Mouse (Mus musculus): Measurements from ENCODE around the gene Krt20. TPM values are rescaled to one million over a fixed set of nuclear protein-coding genes. Genes with fewer than 3 reads are reported as not detected.
A peak's percentile ranks its signal among the peaks of the same experiment; 100 is the strongest.

The Krt20 gene
- total RNA-seq (2021), result under 1 TPM in 1 of 2 experiments, not detected in 1; 0.14 TPM
- long read RNA-seq, experiment 1, result 0 reads
- long read RNA-seq, experiment 2, result 0 reads

DNA sequence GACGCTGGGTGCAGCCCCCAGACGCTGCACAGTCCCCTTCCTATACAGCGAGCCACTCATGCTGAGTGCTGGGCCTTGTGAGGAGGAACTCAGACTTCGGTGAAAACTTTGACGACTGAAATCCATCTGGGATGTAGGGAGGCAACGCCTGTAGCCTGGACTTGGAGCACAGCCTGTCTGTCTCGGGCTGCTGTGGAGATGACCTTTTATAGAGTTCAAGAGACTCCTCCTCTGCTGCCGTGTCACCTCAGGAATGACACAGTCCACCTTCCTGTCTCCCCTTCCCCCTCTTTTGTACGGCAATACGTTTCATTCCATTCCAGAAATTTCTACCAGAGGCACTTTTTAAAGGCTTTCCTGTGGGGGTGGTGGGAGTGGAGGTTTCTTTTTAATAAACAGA lies at the start of gene Krt20:
Krt20 (minus strand) TSS at position 179 of the 400 bp plus-strand sequence.
- DNase-seq (ENCODE audit: low spot score), result no peak

DNA sequence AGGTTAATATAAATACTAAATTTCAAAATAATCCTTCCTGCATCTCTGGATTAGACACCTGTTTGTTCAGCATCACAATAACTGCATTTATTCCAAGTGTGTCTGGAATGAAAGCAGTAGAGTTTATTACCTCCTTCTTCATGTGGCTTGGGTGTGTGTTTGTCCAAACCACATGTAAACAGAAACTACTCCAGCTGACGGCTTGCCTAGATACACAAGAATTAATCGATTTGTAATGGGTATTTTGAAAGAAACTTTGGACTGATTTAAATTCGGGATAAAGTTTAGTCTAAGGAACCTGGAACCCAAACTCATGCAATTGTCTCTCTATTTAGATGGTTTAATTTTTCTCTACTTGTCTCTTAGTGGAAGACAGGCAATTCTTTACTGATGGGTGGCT lies 37.0 kb upstream of the Krt20 start:
- DNase-seq (ENCODE audit: low spot score), result no peak

DNA sequence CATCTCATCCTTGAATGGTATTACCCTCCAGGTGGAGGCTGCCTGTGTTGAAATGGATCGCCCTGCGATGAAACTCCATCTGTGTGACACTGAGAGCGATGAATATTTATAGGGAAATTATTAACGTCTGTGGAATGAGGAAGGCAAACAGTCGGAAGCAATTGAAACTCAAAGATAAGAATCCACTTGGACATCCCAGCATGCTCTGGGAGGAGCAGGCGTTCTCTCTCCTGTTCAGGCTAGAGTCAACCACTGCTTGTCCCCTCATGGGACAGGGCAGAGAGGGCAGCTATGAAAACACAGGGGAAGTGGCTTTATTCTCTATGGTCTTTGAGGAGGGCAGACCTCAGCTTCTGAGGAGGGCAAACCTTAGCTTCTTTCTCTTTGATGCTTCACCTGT lies 35.5 kb upstream of the Krt20 start:
- DNase-seq (ENCODE audit: low spot score), result no peak

DNA sequence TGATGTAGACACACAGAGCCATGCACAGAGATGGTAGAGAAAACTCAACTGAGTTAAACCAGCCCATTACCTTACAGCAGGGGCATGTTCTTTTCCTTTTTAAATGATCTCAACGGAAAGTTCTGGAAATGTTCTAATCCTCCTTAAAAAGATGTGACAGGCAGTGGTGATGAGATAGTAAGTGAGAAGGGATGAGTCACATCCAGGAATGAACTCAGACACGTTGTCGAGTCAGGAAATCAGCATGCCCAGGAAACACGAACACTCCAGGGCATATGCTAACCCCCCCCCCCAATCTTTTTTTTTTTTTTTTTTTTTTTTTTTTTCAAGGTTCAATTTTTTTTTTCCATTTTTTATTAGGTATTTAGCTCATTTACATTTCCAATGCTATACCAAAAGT lies 34.5 kb upstream of the Krt20 start:
- DNase-seq (ENCODE audit: low spot score), result no peak

DNA sequence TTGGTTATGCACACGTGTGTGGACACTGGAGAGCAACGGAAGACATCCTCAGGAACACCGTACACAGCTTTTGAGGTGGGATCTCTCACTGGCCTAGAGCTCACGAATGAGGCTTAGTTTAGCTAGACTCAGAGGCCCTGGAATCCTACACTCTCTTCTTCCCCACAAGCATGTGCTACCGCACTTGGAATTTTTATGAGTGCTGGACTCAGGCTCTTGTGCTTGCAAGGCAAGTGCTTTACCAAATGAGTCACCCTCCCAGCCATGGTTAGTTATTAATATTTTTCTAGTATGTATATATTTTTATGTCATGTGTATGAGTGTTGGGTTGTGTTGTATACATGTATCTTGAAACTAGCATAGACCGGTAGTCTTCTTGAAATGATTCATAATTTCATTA lies 34.0 kb upstream of the Krt20 start:
- DNase-seq (ENCODE audit: low spot score), result no peak

DNA sequence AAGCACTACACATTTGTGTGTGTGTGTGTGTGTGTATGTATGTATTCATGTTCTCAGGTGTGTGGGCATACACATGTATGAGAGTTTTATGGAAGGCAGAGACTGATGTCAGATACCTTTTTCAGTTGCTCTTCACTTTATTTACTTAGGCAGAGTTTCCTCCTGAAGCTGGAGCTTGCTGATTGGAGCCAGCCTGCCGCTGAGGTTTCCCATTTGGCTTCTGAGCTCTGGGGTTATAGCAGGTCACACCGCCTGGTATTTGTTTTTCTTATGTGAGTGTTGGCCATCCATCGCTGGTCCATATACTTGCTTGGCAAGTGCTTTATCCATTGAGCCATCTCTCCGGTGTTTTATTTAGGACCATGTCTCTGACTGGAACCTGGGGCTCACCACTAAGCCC lies 31.3 kb upstream of the Krt20 start:
- no peak for DNase-seq (ENCODE audit: low spot score)

DNA sequence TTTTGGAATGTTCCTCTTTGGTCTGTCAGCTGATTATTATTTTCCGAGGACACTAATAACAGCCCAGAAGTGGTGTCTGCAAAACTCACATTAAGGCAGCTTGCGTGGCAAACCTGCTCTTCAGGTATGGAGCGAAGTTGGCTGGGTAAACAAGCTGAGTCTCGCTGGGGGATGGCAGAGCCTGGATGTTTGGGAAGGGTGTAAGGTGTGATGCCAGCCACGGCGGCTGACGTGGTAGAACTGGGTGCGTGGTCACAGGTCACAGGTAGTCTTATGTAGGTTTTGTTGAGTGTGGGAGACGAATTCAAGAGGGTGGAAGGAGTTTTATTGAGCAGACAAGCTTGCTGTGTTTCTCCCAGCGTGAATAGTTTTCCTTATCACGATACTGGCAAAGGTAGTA lies 30.6 kb upstream of the Krt20 start:
- no peak for DNase-seq (ENCODE audit: low spot score)

DNA sequence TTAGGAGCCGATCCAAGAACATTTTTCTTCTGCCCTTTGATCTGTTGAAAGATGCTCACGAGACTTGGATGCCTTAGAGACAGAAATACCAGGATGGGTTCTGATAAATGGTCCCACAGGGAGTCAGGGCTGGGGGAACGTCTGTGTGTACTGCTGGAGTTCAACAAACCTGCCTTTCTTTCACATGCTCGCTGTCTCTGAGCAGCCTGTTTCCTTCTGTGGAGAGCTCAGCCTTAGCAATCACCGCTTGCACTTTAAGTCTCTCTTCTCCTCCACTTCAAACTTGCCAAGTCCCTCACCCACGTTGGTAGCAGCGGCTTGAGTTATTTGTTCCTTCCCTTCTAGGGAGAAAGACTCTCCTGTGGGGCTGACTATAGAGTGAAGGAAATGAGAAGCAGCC lies 28.4 kb upstream of the Krt20 start:
- DNase-seq (ENCODE audit: low spot score), result no peak

DNA sequence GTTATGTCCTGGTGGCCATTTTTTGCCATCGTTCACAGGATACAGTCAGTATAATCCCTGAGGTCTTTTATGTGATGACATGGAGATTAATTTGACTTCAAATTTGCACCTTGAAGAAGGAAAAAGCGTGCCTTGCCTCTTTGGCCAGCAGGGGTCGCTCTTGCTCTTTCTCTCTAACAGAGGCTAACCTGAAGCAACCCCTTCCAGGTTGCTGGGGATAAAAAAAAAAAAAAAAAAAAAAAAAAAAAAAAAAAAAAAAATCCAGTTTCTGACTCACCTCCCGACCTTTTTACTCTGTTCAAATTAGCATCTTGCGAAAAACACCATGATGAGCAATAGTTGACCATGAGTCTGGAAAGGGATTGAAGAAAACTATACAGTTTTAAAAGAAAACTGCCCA lies 26.9 kb upstream of the Krt20 start:
- DNase-seq (ENCODE audit: low spot score), result peak; percentile 57

DNA sequence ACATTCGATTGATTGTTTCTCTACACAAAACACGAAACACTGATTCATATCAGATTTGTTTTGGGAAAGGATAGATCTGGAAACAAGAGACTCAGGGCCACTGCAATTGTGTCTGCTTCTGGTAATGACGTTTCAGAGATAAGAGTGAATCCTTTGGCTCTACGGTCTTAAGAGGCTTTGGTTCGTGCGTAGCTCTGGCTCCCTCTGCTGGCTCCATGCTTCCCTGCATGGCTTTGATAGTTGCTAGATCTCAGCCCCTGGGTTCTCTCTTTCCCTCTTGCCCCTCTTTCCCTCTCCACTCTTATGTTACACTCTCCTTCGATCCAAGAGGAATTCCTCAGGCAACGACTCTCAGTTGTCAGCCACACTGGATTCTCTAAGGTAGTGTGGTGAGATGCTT lies 25.2 kb upstream of the Krt20 start:
- DNase-seq (ENCODE audit: low spot score), result peak; percentile 21

DNA sequence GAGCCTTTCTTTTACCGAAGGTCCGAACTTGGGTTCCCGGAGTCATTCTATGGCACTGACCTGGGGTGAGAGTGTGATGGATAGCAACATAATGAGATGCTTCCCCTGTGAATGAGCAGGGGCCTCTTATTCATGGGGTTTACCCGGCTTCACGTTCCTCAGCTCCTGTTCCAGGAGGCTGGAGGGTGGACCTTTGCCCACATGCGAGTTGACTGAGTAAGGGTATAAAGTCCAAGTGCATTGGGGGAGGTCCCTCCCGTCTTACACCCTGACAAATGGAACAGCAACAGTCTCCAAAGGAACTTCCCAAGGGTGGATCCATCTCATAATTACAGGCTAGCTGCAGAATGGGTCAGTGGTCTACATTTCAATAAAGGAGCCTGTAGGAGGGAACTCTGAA lies 23.8 kb upstream of the Krt20 start:
- DNase-seq (ENCODE audit: low spot score), result no peak

DNA sequence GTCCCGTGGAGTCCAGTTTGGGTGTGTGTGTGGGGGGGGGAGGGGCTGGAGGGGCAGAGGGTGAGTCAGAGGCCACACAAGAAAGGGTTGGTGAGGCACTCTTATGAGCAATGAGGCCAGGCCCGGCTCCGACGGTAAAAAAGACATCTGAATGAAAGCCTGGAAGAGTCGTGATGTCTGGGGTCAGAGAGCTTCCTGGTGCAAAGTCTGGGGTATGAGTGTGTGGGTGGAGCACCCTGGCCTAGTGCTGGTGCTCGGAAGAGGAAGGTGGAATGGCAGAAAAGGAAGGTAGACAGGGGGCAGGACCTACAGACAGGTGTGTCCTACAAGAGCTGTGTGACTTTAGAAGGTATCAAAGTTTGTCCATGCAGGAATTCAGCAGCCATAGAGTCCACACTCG lies 20.9 kb upstream of the Krt20 start:
- DNase-seq (ENCODE audit: low spot score), result no peak

DNA sequence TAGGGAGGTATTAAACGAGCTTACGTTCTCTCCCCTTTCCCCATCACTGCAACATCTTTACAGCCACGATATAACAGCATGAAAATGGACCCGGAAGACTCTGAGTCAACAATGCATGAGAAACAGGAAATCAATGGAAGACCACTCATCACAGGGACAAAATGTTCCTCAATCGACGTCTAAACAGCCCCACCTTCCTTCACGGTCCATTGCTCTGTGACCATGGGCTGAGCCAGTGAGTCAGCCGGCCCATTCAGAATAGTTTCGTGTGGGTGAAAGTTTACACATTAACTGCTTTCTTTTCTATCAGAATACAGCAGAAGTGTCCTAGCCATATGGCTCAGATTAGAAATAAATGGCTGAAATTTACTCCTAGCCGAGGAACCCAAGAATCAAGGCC lies 16.8 kb upstream of the Krt20 start:
- DNase-seq (ENCODE audit: low spot score), result no peak

DNA sequence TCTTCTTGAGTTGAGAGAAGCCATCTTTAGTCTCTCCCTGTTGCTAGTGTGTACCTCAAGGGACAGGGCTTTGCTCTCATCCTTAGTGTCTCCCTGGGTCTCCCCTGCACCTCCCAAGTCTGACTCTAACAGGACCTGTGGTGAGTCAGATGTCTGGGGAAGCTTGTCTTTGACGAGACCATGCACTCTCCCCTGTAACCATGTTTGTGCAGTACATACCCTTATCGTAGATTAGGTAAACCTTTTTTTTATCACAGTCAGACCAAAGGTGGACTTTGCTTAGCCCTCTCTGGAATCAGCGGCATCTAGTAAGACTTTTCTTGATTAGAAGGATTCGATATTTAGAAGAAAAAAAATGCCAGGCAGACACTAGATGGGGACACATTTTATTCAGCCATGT lies 16.1 kb upstream of the Krt20 start:
- DNase-seq (ENCODE audit: low spot score), result no peak

DNA sequence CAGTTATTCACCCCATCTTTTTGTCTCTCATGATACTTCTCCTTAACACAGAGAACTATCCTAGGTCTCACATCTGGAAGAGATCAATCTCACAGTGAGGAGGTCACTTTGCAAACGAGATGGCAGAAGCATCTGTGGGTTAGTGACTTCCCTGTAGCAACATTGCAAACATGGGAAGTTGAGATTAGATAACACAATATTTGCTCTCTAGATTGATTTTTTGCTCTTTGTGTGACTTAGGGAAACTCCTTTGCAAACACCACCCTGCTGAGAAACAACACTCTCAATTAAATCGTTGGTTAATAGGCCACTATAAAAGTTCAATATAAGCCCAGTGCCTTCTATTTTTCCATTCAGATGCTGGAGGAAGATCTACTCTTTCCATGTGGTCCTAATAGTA lies 10.8 kb upstream of the Krt20 start:
- no peak for DNase-seq (ENCODE audit: low spot score)

DNA sequence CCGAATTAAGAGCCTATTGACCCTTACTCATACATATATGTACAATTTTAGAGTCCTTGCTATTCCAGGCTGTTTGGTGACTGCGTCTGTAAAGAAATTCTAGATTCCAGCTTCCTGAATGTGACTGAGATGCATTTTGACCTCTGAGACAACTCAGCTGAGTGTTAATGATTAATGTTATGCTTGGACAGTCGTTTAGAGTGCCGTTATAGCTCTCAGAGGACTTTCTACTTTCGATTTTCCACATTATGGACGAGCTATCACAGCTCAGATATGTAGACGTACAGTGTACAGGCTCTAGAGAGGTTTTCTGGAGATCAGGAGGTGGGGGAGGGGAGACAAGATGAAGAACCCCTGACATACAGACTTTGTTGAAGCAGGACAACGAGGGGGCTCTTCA lies 3.3 kb upstream of the Krt20 start:
- DNase-seq (ENCODE audit: low spot score), result no peak

DNA sequence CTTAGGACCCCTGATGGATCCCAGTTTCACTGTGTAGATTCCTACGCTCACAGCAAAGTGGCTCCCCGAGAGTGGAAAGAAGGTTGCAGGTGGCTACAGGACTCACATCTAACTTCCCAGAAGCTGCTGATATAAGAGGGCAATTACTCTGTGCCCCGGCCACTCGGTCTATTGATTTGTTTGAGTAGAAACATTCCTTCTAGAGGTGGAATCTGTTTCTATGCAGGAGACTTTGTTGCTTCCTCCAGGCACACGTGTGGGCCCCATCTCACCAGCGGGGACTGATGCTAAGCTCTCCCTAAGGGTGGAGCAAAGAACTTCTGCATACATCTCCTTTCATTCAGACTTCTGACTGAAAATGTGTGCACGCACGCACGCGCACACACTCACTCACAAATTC lies 1.5 kb upstream of the Krt20 start:
- DNase-seq (ENCODE audit: low spot score), result no peak

DNA sequence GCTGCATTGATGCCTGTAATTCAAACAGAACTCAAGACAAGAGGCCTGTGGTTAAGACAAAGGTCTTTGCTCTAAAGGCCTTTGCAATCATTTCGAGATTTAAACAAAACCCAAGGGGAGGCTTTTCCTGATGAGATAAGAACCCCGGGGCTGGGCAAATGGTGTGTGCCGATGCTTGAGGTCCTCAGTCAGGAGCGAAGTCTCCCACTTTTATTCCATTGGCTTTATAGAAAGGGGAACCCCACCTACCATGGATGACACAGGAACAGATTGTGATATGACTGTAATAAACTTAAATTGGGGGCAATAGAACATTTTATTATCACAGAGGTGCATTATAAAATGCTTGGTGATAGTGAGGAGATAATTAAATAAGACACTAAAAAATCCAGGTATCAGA lies 1.3 kb downstream of the Krt20 start:
- DNase-seq (ENCODE audit: low spot score), result no peak

DNA sequence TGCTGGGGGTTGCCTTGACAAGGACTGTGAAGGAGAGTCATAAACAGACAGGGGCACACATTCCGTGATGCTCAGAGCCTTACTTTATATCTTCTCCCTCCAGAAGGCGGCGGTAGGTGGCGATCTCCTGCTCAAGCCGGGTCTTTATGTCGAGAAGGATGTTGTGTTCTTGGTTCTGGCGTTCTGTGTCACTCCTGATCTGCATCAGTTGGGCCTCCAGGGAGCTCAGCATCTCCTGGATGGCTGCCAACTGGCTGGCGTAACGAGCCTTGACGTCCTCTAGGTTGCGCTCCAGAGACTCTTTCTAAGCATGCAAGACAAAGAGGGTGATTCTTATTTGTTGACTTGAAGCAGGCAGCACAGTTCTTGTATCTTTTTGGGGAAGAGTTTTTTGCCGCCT lies 7.3 kb downstream of the Krt20 start:
- DNase-seq (ENCODE audit: low spot score), result no peak

DNA sequence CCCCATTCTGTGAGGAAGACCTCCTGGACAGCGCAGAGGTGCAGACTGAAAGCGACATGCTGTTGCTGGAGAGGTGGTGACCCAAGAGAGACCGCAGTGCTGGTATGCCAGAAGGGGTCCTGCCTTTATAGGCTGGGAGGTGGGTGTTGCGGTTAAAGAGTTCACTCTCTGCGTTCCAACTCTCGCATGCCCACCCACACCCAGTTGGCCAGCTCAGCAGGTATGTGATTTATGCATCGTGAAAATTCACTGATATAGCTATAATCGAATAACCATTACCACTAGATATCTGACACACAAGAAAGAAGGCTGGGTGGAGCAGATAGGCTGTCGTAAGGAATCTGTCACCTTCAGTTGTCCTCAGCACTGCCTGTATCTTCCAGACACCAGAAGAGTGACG lies 15.8 kb downstream of the Krt20 start, which contains the start of gene Krt12:
Krt12 (minus strand) TSS at position 101 of the 400 bp plus-strand sequence.
- DNase-seq (ENCODE audit: low spot score), result no peak

DNA sequence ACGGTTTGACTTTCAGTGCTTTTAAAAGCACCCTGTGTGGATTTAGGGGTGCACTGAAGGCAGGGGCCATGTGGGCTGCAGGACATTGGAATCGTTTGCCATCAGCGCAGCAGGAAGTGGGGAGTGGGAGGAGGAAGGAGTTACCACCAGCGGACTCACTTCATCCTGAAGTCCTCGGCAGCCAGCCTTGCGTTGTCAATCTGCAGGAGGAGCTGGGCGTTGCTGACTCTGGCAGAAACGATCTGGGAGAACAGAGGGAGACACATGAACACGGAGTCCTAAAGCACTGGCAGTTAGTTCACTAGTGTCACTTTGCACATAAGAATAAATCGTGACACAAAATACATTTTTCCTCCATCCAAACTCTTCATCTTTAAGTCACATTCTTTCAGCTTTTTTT lies 17.4 kb downstream of the Krt20 start:
- DNase-seq (ENCODE audit: low spot score), result no peak

DNA sequence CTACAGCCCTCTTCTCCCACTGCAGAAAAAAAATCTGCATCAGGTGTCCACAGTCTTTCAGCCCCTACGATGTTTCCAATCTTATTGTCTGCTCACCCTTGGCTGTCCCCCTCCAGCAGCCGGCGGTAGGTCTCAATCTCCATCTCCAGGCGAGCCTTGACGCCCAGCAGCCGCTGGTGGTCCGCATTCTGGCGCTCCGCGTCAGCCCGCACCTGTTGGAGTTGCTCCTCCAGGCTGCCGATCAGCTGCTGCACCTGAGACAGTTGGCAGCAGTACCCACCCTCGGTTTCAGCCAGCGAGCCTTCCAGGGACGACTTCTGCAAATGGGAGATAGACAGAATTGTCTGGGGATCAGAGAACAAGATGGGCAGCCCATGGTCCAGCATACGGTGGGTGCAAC lies 20.1 kb downstream of the Krt20 start:
- no peak for DNase-seq (ENCODE audit: low spot score)

DNA sequence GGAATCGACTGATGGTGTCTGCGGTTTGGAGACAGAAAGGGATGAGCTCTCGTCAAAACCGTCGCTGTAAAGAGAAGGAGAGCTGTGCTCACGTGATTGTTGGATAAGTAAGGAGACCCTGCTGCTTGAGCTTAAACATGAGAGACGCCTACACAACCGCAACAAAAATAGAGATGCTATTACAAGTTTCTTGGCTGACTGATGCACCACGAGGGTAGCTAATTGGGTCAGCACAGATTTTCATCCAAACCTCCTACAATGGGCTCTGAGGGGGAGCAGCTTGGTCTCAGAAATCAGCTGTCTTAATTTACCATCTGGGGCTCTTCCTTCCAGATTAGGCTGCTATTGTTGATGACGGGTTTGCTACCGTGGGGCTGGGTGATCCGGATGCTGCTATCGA lies 21.0 kb downstream of the Krt20 start:
- no peak for DNase-seq (ENCODE audit: low spot score)

DNA sequence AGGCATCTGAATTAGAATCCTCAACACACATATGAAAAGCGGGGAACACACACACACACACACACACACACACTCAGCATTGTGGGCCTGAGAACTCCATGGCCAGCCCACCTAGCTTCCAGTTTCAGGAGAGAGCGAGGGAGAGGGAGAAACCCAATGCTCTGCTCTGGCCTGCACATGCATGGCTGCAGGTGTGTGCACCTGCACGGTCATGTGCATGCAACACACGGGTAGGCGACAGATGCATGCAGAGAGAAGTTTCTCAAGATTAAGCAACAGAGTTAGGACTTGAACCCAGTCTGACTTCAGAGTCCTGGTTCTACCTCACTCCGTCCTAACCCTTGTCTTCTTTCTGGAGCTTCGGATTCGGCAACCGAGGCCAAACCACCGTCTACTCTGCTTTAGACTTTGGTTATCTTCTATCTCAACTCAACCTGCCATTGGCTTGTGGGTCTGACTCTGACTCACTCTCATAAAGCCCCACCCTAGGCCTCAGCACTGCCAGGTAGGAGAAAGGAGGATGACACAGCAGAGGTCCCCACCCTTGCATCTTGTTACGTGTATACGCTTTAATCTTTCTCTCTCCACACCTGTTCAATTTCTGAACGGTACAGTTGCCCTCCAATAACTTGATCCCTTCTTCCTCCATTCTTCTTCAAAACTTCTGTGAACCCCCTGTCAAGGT lies 23.3 kb downstream of the Krt20 start:
- no peak for DNase-seq (ENCODE audit: low spot score)
